Mouse (Mus musculus): ENCODE measurements around the gene Adam8. TPM values are rescaled to one million over a fixed set of nuclear protein-coding genes. Genes with fewer than 3 reads are reported as not detected.

The Adam8 gene
- total RNA-seq (2014; rRNA removed) (2.6 and 3.4 TPM in 2 replicates), polyA plus RNA-seq (2015; fragmentation: Nextera tagmentation; extraction: Ambion mirVana) (0.47 TPM in 2 replicates)

DNA sequence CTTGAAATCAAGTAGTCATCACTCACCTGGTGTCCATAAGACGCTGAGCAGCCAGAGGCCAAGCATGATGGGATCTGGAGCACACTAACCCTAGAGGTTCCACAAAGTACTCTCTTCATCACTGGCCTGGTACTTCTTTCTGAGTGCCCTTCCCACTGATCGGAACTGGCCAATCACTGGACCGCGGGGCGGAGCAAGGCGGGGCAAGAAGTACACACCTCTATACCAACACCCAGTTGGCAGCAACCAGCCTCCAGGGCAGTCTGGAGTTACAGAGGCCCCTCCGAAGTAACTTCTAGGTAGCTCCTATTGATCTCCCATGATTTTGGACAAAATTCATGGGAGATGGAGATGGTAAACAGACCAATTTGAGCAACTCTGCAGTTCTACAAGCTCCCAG is at the start of gene Adam8:
Adam8 (minus strand) TSS at position 157 of the 400 bp plus-strand sequence.
- Histone ChIP-seq H3K9me3 (ENCODE audit: low read length) (no peaks in the 10 kb centered on the region), H3K4me1 (ENCODE audit: insufficient read depth) (no peaks in the 10 kb centered on the region), H3K27ac (ENCODE audit: low read depth, low read length) (no peak within 1 kb of the TSS), H3K27me3 (ENCODE audit: insufficient read depth, low read length) (no peaks in the 10 kb centered on the region), H3K4me2 (ENCODE audit: low read depth) (no peak within 1 kb of the TSS), H3K36me3 (ENCODE audit: insufficient read depth) (peaks cover 24% of the 10 kb centered on the region), H3K9ac (no peak within 1 kb of the TSS), H3K4me3 (ENCODE audit: low read depth, low read length) (no peak within 1 kb of the TSS)
- TF ChIP-seq CTCF (IDR thresholded peaks at IDR 0.05; ENCODE audit: low read depth) = no peak
- no peak for ATAC-seq
- 34% methylated on average over 7 of the region's 7 CpGs for WGBS
- no peak for DNase-seq

GRCm38 (mm10) chr7:140037171-140037555 is 44.8 kb upstream of the Adam8 start:
- peaks cover 11% of the 10 kb centered on the region for H3K4me1 ChIP-seq (ENCODE audit: insufficient read depth)
- peak overlapping the region; percentile 89 for H3K4me2 ChIP-seq (ENCODE audit: low read depth)
- no peak for ATAC-seq
- WGBS = 67% methylated on average over 3 of the region's 3 CpGs
- TF ChIP-seq CTCF (IDR thresholded peaks at IDR 0.05; ENCODE audit: low read depth) = no peak
- H3K9me3 ChIP-seq (ENCODE audit: low read length) = no peaks in the 10 kb centered on the region
- no peak overlapping the region for H3K27ac ChIP-seq (ENCODE audit: low read depth, low read length)
- H3K4me3 ChIP-seq (ENCODE audit: low read depth, low read length) = peak overlapping the region; percentile 89
- peak overlapping the region; percentile 93 for H3K9ac ChIP-seq
- H3K27me3 ChIP-seq (ENCODE audit: insufficient read depth, low read length) = no peaks in the 10 kb centered on the region
- no peak for DNase-seq
- H3K36me3 ChIP-seq (ENCODE audit: insufficient read depth) = peaks cover 27% of the 10 kb centered on the region

GRCm38 (mm10) chr7:140036281-140037170 is 44.2 kb upstream of the Adam8 start, which contains the start of the genes Zfp511 and Tubgcp2:
Gene Zfp511, plus strand, starts transcription at chr7:140036391.
Gene Tubgcp2, minus strand, starts transcription at chr7:140036669.
- Histone ChIP-seq H3K9ac (peak within 1 kb of the TSS; percentile 93), H3K9me3 (ENCODE audit: low read length) (no peaks in the 10 kb centered on the region), H3K4me2 (ENCODE audit: low read depth) (peak within 1 kb of the TSS; percentile 89), H3K27ac (ENCODE audit: low read depth, low read length) (peak within 1 kb of the TSS; percentile 90), H3K4me3 (ENCODE audit: low read depth, low read length) (peak within 1 kb of the TSS; percentile 89), H3K27me3 (ENCODE audit: insufficient read depth, low read length) (no peaks in the 10 kb centered on the region), H3K36me3 (ENCODE audit: insufficient read depth) (peaks cover 32% of the 10 kb centered on the region), H3K4me1 (ENCODE audit: insufficient read depth) (peaks cover 11% of the 10 kb centered on the region)
- ATAC-seq = peak; percentile 97
- no peak for TF ChIP-seq CTCF (IDR thresholded peaks at IDR 0.05; ENCODE audit: low read depth)
- 4% methylated on average over 69 of the region's 69 CpGs for WGBS
- DNase-seq = peak; percentile 90

GRCm38 (mm10) chr7:140035456-140035855 is 43.1 kb upstream of the Adam8 start:
- ATAC-seq (no peak), DNase-seq (no peak)
- H3K4me3 ChIP-seq (ENCODE audit: low read depth, low read length) = peak overlapping the region; percentile 89
- no peak for TF ChIP-seq CTCF (IDR thresholded peaks at IDR 0.05; ENCODE audit: low read depth)
- 19% methylated on average over 7 of the region's 7 CpGs for WGBS
- peaks cover 34% of the 10 kb centered on the region for H3K36me3 ChIP-seq (ENCODE audit: insufficient read depth)
- peak overlapping the region; percentile 90 for H3K27ac ChIP-seq (ENCODE audit: low read depth, low read length)
- H3K4me2 ChIP-seq (ENCODE audit: low read depth) = peak overlapping the region; percentile 89
- H3K4me1 ChIP-seq (ENCODE audit: insufficient read depth) = peaks cover 11% of the 10 kb centered on the region
- H3K9ac ChIP-seq = peak overlapping the region; percentile 93
- H3K9me3 ChIP-seq (ENCODE audit: low read length) = no peaks in the 10 kb centered on the region
- H3K27me3 ChIP-seq (ENCODE audit: insufficient read depth, low read length) = no peaks in the 10 kb centered on the region

- Histone ChIP-seq H3K4me3 (ENCODE audit: low read depth, low read length) (no peak overlapping the region), H3K27me3 (ENCODE audit: insufficient read depth, low read length) (no peaks in the 10 kb centered on the region), H3K9me3 (ENCODE audit: low read length) (no peaks in the 10 kb centered on the region), H3K27ac (ENCODE audit: low read depth, low read length) (no peak overlapping the region), H3K4me1 (ENCODE audit: insufficient read depth) (peaks cover 11% of the 10 kb centered on the region), H3K36me3 (ENCODE audit: insufficient read depth) (peaks cover 49% of the 10 kb centered on the region), H3K9ac (no peak overlapping the region), H3K4me2 (ENCODE audit: low read depth) (no peak overlapping the region)
- DNase-seq (no peak), ATAC-seq (no peak)
- TF ChIP-seq CTCF (IDR thresholded peaks at IDR 0.05; ENCODE audit: low read depth) = no peak
- WGBS = 99% methylated on average over 9 of the region's 9 CpGs
Observed at GRCm38 (mm10) chr7:140033386-140033785, 41.0 kb upstream of the Adam8 start.

DNA sequence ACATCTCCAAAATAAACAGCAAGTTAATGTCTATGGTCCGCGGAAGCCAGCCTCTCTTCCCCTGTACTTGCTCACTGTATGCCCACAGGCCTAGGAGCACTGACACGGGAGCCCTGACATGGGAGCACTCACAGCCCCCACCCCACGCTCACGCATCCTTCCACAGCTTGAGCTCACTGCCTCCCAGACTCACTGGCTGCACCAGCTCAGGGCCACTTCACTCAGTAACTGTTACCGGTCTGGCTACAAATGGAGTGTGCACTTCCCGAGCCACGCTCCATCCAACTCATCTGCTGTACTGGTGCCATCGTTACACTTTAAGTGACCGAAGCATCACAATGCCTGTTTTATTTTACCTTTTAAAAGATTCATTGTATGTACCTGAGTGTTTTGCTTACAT is 40.0 kb upstream of the Adam8 start:
- ATAC-seq (no peak), DNase-seq (no peak)
- Histone ChIP-seq H3K4me3 (ENCODE audit: low read depth, low read length) (no peak overlapping the region), H3K9me3 (ENCODE audit: low read length) (no peaks in the 10 kb centered on the region), H3K36me3 (ENCODE audit: insufficient read depth) (peaks cover 54% of the 10 kb centered on the region), H3K27me3 (ENCODE audit: insufficient read depth, low read length) (no peaks in the 10 kb centered on the region), H3K4me1 (ENCODE audit: insufficient read depth) (peaks cover 11% of the 10 kb centered on the region), H3K4me2 (ENCODE audit: low read depth) (no peak overlapping the region), H3K9ac (no peak overlapping the region), H3K27ac (ENCODE audit: low read depth, low read length) (no peak overlapping the region)
- WGBS = 94% methylated on average over 10 of the region's 10 CpGs
- TF ChIP-seq CTCF (IDR thresholded peaks at IDR 0.05; ENCODE audit: low read depth) = no peak

DNA sequence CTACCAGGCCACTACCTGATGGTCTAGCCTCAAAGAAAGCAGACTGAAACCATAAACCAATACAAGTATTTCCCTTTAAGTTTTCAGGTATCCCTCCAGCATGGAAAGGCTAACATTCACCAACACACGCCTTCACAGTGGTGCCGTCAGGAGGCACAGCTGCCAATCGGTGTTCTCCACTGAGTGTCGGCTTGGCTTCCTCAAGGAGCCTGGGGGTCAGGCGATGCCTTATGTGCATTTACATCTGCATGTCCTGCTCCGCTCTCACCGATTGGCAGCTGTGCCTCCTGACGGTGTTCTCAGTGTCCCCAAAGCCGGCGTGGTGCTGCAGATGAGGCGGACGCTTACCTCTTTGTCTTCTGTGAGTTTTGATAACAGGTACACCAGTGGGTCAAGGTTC is 39.4 kb upstream of the Adam8 start:
- ATAC-seq (no peak), DNase-seq (no peak)
- WGBS = 94% methylated on average over 12 of the region's 12 CpGs
- H3K27me3 ChIP-seq (ENCODE audit: insufficient read depth, low read length) = no peaks in the 10 kb centered on the region
- peaks cover 8% of the 10 kb centered on the region; the same call in 1 of the 2 replicates for H3K4me1 ChIP-seq (ENCODE audit: insufficient read depth)
- no peak overlapping the region for H3K27ac ChIP-seq (ENCODE audit: low read depth, low read length)
- H3K4me2 ChIP-seq (ENCODE audit: low read depth) = no peak overlapping the region
- no peak overlapping the region for H3K4me3 ChIP-seq (ENCODE audit: low read depth, low read length)
- H3K9me3 ChIP-seq (ENCODE audit: low read length) = no peaks in the 10 kb centered on the region
- H3K9ac ChIP-seq = no peak overlapping the region
- peaks cover 54% of the 10 kb centered on the region for H3K36me3 ChIP-seq (ENCODE audit: insufficient read depth)
- no peak for TF ChIP-seq CTCF (IDR thresholded peaks at IDR 0.05; ENCODE audit: low read depth)

Data from forebrain, postnatal 0 days (tissue).